ENCODE assay signal across 10 mouse cellular contexts in genomic region chr7:19130657-19131056, GRCm38 (mm10). TPM values are rescaled to one million over a fixed set of nuclear protein-coding genes. Genes with fewer than 3 reads are reported as not detected.
DNase-seq lines count a peak whose midpoint lies in the region; ATAC-seq and TF ChIP-seq lines count a peak whose summit lies in the region.
"Had no signal": no experiment of that assay in that cellular context is flagged by ENCODE, and none has a peak within 500 bp of the region (broad histone marks: within the 10 kb centered on the region; RNA-seq: fewer than 3 reads in every experiment).

No protein-coding gene starts in this region.

- no peak overlapping the region for H3K9ac ChIP-seq in limb, embryonic 15.5 days

- peaks cover 6% of the 10 kb centered on the region for H3K4me1 ChIP-seq in thymus, adult 2 months (replicated peaks; ENCODE audit: control insufficient read depth, insufficient read depth, low read length)
- H3K4me1 ChIP-seq in limb, embryonic 15.5 days = peaks cover 11% of the 10 kb centered on the region

- no peak overlapping the region for H3K4me3 ChIP-seq in thymus, adult 2 months (ENCODE audit: control insufficient read depth, insufficient read depth, low read length)
- H3K4me3 ChIP-seq in limb, embryonic 15.5 days = peak overlapping the region; percentile 50

- TF ChIP-seq POLR2A in thymus, adult 2 months (IDR thresholded peaks at IDR 0.05; ENCODE audit: control insufficient read depth, extremely low read depth, insufficient read depth, low read length, poor library complexity) = no peak

- peaks cover 3% of the 10 kb centered on the region; the same call in 1 of the 2 replicates for H3K36me3 ChIP-seq in thymus, adult 2 months (ENCODE audit: control insufficient read depth, insufficient read depth, low read length)
- H3K36me3 ChIP-seq in limb, embryonic 15.5 days = peaks cover 29% of the 10 kb centered on the region
- H3K36me3 ChIP-seq in splenic B cell, adult 2 months (ENCODE audit: control insufficient read depth, insufficient read depth, low read length, poor library complexity, severe bottlenecking) = no peaks in the 10 kb centered on the region; the same call in 1 of the 2 replicates

- H3K27ac ChIP-seq in thymus, adult 2 months (ENCODE audit: control insufficient read depth, insufficient read depth, low read length) = no peak overlapping the region
- H3K27ac ChIP-seq in limb, embryonic 15.5 days = peak overlapping the region; percentile 79

- H3K9me3 ChIP-seq in limb, embryonic 15.5 days = no peaks in the 10 kb centered on the region
- H3K9me3 ChIP-seq: G1E had no signal

- 45% methylated on average over 4 of the region's 4 CpGs for WGBS in thymus, adult 2 months
- 25% methylated on average over 4 of the region's 4 CpGs for WGBS in limb, embryonic 15.5 days

- no peaks in the 10 kb centered on the region for H3K27me3 ChIP-seq in thymus, adult 2 months (ENCODE audit: control insufficient read depth, insufficient read depth, low read length)
- H3K27me3 ChIP-seq in limb, embryonic 15.5 days = no peaks in the 10 kb centered on the region
- H3K27me3 ChIP-seq in splenic B cell, adult 2 months (ENCODE audit: control insufficient read depth, insufficient read depth, low read length, poor library complexity, severe bottlenecking) = no peaks in the 10 kb centered on the region

- H3K4me2 ChIP-seq in limb, embryonic 15.5 days = peak overlapping the region; percentile 77

- no peak for TF ChIP-seq CTCF in thymus, adult 2 months (IDR thresholded peaks at IDR 0.05; ENCODE audit: borderline replicate concordance, control insufficient read depth, extremely low read depth, insufficient read depth, low read length, poor library complexity)

- no peak for ATAC-seq in limb, embryonic 15.5 days (ENCODE audit: insufficient number of reproducible peaks, low FRiP score, low TSS enrichment, low read depth)
- no peak for ATAC-seq in monocyte, adult 5-6 weeks (replicated peaks; ENCODE audit: insufficient number of reproducible peaks, low FRiP score, low TSS enrichment, poor library complexity, severe bottlenecking)

- DNase-seq in cerebellum, adult 9-11 months = peak; percentile 55
- no peak for DNase-seq in cerebellum, adult 18-20 months
- DNase-seq in thymus, postnatal 4 days = peak; percentile 46
- no peak for DNase-seq in thymus, adult 2 months
- peak; percentile 43 for DNase-seq in splenic B cell, adult 2 months (ENCODE audit: low read depth, low spot score)
- DNase-seq in right cerebral cortex, adult 18-20 months = no peak

RNA-seq across cellular contexts. Expression of gene Fbxo46, which starts 11.0 kb away (rescaled TPM):
- 29.2 and 30.1 TPM in 2 replicates for polyA plus RNA-seq in thymus, adult 2 months (2012; rRNA removed)
- 16.1 and 16.9 TPM in 2 replicates for polyA plus RNA-seq in limb, embryonic 15.5 days (2015; fragmentation: Nextera tagmentation; extraction: Ambion mirVana)
- 6.7 to 11.5 TPM (median 7.1 TPM) in 3 replicates for total RNA-seq in monocyte, adult 5-6 weeks (2017)

RNA-seq across cellular contexts. Expression of gene Gm4969, which starts 12.5 kb away (rescaled TPM):
- 0.24 and 0.31 TPM in 2 replicates for polyA plus RNA-seq in thymus, adult 2 months (2012; rRNA removed)
- 2.4 and 2.6 TPM in 2 replicates for polyA plus RNA-seq in limb, embryonic 15.5 days (2015; fragmentation: Nextera tagmentation; extraction: Ambion mirVana)
- not detected in 3 replicates for total RNA-seq in monocyte, adult 5-6 weeks (2017)
- polyA plus RNA-seq: G1E had no signal

RNA-seq across cellular contexts. Expression of gene Qpctl, which starts 18.4 kb away (rescaled TPM):
- polyA plus RNA-seq in thymus, adult 2 months (2012; rRNA removed) = 15.3 and 18.2 TPM in 2 replicates
- polyA plus RNA-seq in limb, embryonic 15.5 days (2015; fragmentation: Nextera tagmentation; extraction: Ambion mirVana) = 13.7 and 13.8 TPM in 2 replicates
- total RNA-seq in monocyte, adult 5-6 weeks (2017) = 2.4 to 4.9 TPM (median 3.9 TPM) in 3 replicates

RNA-seq across cellular contexts. Expression of gene Snrpd2, which starts 18.9 kb away (rescaled TPM):
- 32.8 and 36.7 TPM in 2 replicates for polyA plus RNA-seq in thymus, adult 2 months (2012; rRNA removed)
- 124 and 130 TPM in 2 replicates for polyA plus RNA-seq in limb, embryonic 15.5 days (2015; fragmentation: Nextera tagmentation; extraction: Ambion mirVana)
- 27.7 to 42.9 TPM (median 30.8 TPM) in 3 replicates for total RNA-seq in monocyte, adult 5-6 weeks (2017)

RNA-seq across cellular contexts. Expression of gene Gipr, which starts 35.3 kb away (rescaled TPM):
- 0.73 and 0.79 TPM in 2 replicates for polyA plus RNA-seq in thymus, adult 2 months (2012; rRNA removed)
- 1.0 and 1.2 TPM in 2 replicates for polyA plus RNA-seq in limb, embryonic 15.5 days (2015; fragmentation: Nextera tagmentation; extraction: Ambion mirVana)
- total RNA-seq in monocyte, adult 5-6 weeks (2017) = not detected in 3 replicates
- total RNA-seq: hematopoietic stem cell, adult 5-6 weeks had no signal

Comparison
In these comparisons a context has a peak if more than half of its experiments do, and no peak if none do; other contexts are left out.
1. DNase-seq: peak in cerebellum, adult 9-11 months (single experiment), thymus, postnatal 4 days (single experiment) and splenic B cell, adult 2 months (single experiment); none in cerebellum, adult 18-20 months (0 of 2), thymus, adult 2 months (single experiment) and right cerebral cortex, adult 18-20 months (single experiment).